Mouse (Mus musculus) MEL (cell line): ENCODE data around the gene Rap1gds1.

ENCODE experiments used
- CTCF ChIP-seq, 3 experiments: IDR thresholded peaks in 2 of 3; conservative IDR thresholded peaks in 1 of 3; 2 replicates each; pipeline ENCODE4 v1.5.1; 2011 to 2012; ENCODE audit warnings: low read length in 3 of 3, low read depth in 2 of 3, mild to moderate bottlenecking in 2 of 3, improper control_type of control experiment in 1 of 3, inconsistent platforms in 1 of 3, mixed read lengths in 1 of 3, moderate library complexity in 1 of 3; ENCODE audit not compliant: control insufficient read depth in 1 of 3, insufficient read depth in 1 of 3, poor library complexity in 1 of 3, severe bottlenecking in 1 of 3
- EP300 ChIP-seq, 2 experiments: IDR thresholded peaks; 2 replicates each; pipeline ENCODE4 v1.6.1; 2011; ENCODE audit warnings: improper control_type of control experiment in 2 of 2, low read length in 2 of 2, low read depth in 1 of 2, mild to moderate bottlenecking in 1 of 2
- GATA1 ChIP-seq: IDR thresholded peaks from 2 replicates; pipeline ENCODE4 v1.6.1; 2011; ENCODE audit warnings: low read depth, low read length, improper control_type of control experiment
- HCFC1 ChIP-seq: IDR thresholded peaks from 2 replicates; pipeline ENCODE4 v1.6.1; 2012; ENCODE audit warnings: low read depth, mild to moderate bottlenecking, inconsistent platforms, low read length, improper control_type of control experiment, moderate library complexity
- KAT2A ChIP-seq: conservative IDR thresholded peaks from 2 replicates; pipeline ENCODE4 v1.6.1; 2012; ENCODE audit warnings: low read depth, low read length, improper control_type of control experiment, inconsistent platforms
- MAFK ChIP-seq: IDR thresholded peaks from 2 replicates; pipeline ENCODE4 v1.6.1; 2011; ENCODE audit warnings: low read depth, mild to moderate bottlenecking, low read length, improper control_type of control experiment, borderline replicate concordance
- MAX ChIP-seq: IDR thresholded peaks from 2 replicates; pipeline ENCODE4 v1.6.1; 2011; ENCODE audit warnings: low read length, improper control_type of control experiment
- MYC ChIP-seq: IDR thresholded peaks from 2 replicates; pipeline ENCODE4 v1.6.1; 2011; ENCODE audit warnings: low read depth, mild to moderate bottlenecking, low read length, improper control_type of control experiment, moderate library complexity
- POLR2A ChIP-seq, 2 experiments: IDR thresholded peaks; 2 replicates each; pipeline ENCODE4 v1.6.1; 2011 to 2012; ENCODE audit warnings: low read length in 2 of 2, mild to moderate bottlenecking in 2 of 2, control low read depth in 1 of 2, improper control_type of control experiment in 1 of 2, low read depth in 1 of 2, moderate library complexity in 1 of 2; ENCODE audit not compliant: control insufficient read depth in 1 of 2, insufficient read depth in 1 of 2, poor library complexity in 1 of 2
- TBP ChIP-seq: IDR thresholded peaks from 2 replicates; pipeline ENCODE4 v1.8.0; 2011; ENCODE audit warnings: low read depth, low read length, improper control_type of control experiment
- TCF12 ChIP-seq: IDR thresholded peaks from 2 replicates; pipeline ENCODE4 v1.6.1; 2014; ENCODE audit warnings: low read depth, mild to moderate bottlenecking, inconsistent platforms, low read length, improper control_type of control experiment, moderate library complexity
- UBTF ChIP-seq: IDR thresholded peaks from 2 replicates; pipeline ENCODE4 v1.6.1; 2012; ENCODE audit warnings: low read depth, mild to moderate bottlenecking, inconsistent platforms, low read length, improper control_type of control experiment, moderate library complexity, borderline replicate concordance; ENCODE audit not compliant: insufficient read depth
- ZC3H11A ChIP-seq: IDR thresholded peaks from 2 replicates; pipeline ENCODE4 v1.6.1; 2012; ENCODE audit warnings: low read depth, mild to moderate bottlenecking, inconsistent platforms, low read length, improper control_type of control experiment
- ZNF384 ChIP-seq: IDR thresholded peaks from 2 replicates; pipeline ENCODE4 v1.6.1; 2012; ENCODE audit warnings: low read depth, mild to moderate bottlenecking, inconsistent platforms, low read length, improper control_type of control experiment

DNA sequence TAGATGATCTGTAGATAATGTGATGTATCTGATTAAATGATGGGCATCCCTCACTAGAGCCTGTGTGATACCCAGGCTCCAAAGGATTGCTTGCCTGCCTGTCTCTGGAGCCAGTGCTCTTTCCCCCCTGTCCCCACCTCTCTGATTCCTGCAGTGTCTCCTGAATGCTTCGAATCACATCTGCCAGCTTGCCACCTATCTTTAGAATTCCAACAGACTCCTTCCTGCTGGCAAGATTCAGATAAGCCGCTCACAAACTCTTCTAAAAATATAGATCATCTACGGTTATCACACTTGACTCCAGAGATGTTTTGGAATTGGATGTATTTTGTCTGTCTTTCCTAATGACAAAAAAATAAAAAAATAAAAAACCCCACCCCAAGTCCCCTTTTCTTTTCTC is 28.3 kb upstream of the Rap1gds1 start:
- TF ChIP-seq ZNF384 (no peak), UBTF (no peak), CTCF (IDR thresholded peaks at IDR 0.05 in 2 of 3, conservative IDR thresholded peaks at IDR 0.05 in 1 of 3; ENCODE audit: control insufficient read depth in 1 of 3, insufficient read depth in 1 of 3, low read depth in 2 of 3, low read length in 3 of 3, poor library complexity in 1 of 3, severe bottlenecking in 1 of 3) (no peak), EP300 (IDR thresholded peaks at IDR 0.05; ENCODE audit: low read depth in 1 of 2, low read length in 2 of 2) (no peak), ZC3H11A (no peak), HCFC1 (no peak), POLR2A (IDR thresholded peaks at IDR 0.05; ENCODE audit: control insufficient read depth in 1 of 2, insufficient read depth in 1 of 2, low read depth in 1 of 2, low read length in 2 of 2, poor library complexity in 1 of 2) (no peak), MYC (no peak), TCF12 (no peak), MAFK (no peak), GATA1 (no peak), KAT2A (no peak), TBP (no peak), MAX (no peak)
